Mouse (Mus musculus): Measurements from ENCODE around the gene Trnt1. TPM values are rescaled to one million over a fixed set of nuclear protein-coding genes. Genes with fewer than 3 reads are reported as not detected.

Trnt1 gene
- polyA plus RNA-seq, 2 experiments, result 14.0 to 33.4 TPM

DNA sequence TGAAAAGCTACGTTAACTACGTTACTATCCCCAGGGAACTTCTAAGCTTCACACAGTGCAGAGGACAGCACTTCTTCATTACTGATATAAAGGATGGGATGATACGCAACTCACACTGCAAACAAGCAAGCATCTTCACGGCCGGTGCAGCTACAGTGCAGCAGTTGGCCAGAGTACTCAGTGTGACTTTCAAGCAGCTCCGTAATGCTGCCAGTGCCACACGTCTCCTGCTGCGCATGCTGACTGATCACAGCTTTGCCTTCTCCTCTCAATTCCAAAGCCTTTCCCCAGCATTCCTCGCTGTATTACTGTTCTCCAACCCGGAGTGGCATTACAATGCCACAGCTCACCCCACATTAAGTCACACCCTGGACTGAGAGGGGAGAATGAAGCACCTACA is 24.7 kb downstream of the Trnt1 start:
- no peak overlapping the region for H3K27ac ChIP-seq
- no peaks in the 10 kb centered on the region for H3K27me3 ChIP-seq (ENCODE audit: control insufficient read depth, insufficient read depth, low read length)
- no peak overlapping the region for H3K4me2 ChIP-seq (ENCODE audit: low read depth)
- 84% methylated on average over 10 of the region's 10 CpGs for WGBS (ENCODE audit: insufficient replicate concordance)
- ATAC-seq (ENCODE audit: insufficient read depth) (0 out of 2 replicates have a peak, but pooled peaks have one; percentile 6), DNase-seq (ENCODE audit: low read depth in 3 of 3, low spot score in 3 of 3) (no peak)
- TF ChIP-seq CTCF (IDR thresholded peaks at IDR 0.05; ENCODE audit: low read depth) (no peak), EP300 (IDR thresholded peaks at IDR 0.05; ENCODE audit: low read depth) (no peak)
- no peak overlapping the region for H3K9ac ChIP-seq (replicated peaks)
- peaks cover 3% of the 10 kb centered on the region; the same call in 1 of the 2 replicates for H3K36me3 ChIP-seq (replicated peaks; ENCODE audit: control insufficient read depth, insufficient read depth, low read depth)
- H3K4me3 ChIP-seq (ENCODE audit: insufficient read depth in 1 of 2, low read depth in 2 of 2, low read length in 2 of 2), result no peak overlapping the region
- no peaks in the 10 kb centered on the region for H3K9me3 ChIP-seq (ENCODE audit: control insufficient read depth, low read length)
- H3K4me1 ChIP-seq (replicated peaks; ENCODE audit: control insufficient read depth in 2 of 2, insufficient read depth in 2 of 2, low read length in 1 of 2), result peaks cover 1 to 3% of the 10 kb centered on the region in 2 experiments; a peak in 2 of 4 replicates

DNA sequence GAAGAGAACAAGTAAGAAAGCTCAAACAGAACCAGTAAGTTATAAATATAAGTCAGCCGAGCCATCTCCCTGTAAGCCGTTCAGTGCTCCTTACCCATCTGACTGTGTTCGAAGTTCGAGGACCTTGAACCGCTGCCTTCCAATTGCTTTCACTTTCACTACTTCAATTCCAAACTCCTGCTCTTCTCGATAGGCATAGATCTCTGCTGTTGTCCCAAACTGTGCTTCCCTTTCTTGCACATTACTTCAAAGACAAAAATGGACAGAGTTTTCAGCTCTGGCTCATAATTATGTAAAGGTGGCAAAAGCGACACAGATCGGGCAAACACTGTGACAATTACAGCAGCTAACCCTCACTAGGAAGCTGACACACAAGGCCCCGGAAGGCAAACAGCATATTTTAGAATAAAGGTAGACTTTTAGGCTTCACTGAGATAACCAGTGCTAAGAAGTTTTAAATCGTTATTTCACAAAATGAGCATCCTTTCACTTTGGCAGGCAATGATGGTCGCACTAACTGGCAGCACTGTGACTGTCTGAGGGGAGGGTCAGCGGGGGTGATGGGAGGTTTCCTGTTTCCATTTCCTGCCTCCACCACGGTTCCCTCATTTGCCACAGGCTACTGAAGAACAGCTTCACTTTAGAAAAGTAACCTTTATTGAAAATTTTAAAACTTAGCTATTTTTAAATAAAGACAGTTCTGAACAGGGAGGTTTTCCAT is 25.3 kb downstream of the Trnt1 start:
- Histone ChIP-seq H3K27me3 (ENCODE audit: control insufficient read depth, insufficient read depth, low read length) (no peaks in the 10 kb centered on the region), H3K36me3 (replicated peaks; ENCODE audit: control insufficient read depth, insufficient read depth, low read depth) (peaks cover 3% of the 10 kb centered on the region; the same call in 1 of the 2 replicates), H3K4me1 (replicated peaks; ENCODE audit: control insufficient read depth in 2 of 2, insufficient read depth in 2 of 2, low read length in 1 of 2) (peaks cover 5 to 9% of the 10 kb centered on the region in 2 experiments; a peak in 3 of 4 replicates), H3K27ac (no peak overlapping the region), H3K4me3 (ENCODE audit: insufficient read depth in 1 of 2, low read depth in 2 of 2, low read length in 2 of 2) (no peak overlapping the region), H3K9me3 (ENCODE audit: control insufficient read depth, low read length) (no peaks in the 10 kb centered on the region), H3K9ac (replicated peaks) (no peak overlapping the region), H3K4me2 (ENCODE audit: low read depth) (no peak overlapping the region)
- TF ChIP-seq CTCF (IDR thresholded peaks at IDR 0.05; ENCODE audit: low read depth) (no peak), EP300 (IDR thresholded peaks at IDR 0.05; ENCODE audit: low read depth) (no peak)
- 61% methylated on average over 13 of the region's 13 CpGs for WGBS (ENCODE audit: insufficient replicate concordance)
- DNase-seq (ENCODE audit: low read depth in 3 of 3, low spot score in 3 of 3), result no peak
- no peak for ATAC-seq (ENCODE audit: insufficient read depth)

DNA sequence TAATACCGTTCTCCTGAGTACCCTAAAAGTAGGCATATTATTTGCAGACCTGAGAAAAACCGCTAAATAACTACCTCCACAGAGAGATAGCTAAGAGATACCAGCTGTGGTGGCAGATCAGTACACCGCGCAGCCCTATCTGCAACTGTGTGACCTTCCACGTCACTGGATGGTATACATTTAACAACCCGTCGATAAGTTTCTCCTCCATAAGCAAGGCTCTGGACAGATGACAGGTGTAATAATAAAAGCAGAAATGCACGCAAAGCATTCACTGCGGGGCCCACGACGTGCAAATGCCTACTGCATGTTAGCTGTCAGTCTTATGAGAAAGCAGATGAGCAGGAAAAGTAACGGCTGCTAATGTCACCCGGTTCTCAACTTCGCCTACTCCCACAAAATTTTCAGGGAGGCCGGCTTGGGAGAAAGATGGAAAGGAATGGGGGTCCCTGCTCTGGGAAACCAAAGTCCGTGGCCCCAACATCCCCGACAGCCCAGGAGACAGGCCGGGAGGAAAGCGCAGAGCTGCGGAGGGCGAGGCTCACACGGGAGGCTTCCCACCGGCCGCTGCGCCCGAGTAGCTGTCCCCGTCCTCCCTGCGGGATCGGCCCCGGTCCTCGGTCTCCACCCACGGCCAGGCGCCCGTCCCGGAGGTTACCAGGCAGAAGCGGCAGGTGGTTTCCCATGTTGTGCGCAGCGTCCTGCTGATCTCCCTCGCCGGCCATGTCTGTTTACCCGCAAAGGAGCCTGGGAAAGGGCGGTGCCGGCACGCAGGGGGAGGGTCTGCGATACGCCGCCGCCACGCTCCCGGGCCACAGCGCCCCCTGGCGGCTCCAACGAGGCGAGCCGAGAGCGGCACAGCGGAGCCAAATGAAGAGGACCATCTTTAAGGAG is 30.7 kb downstream of the Trnt1 start, which contains the start of gene Crbn:
Gene Crbn (minus strand): TSS at position 745 of the 894 bp plus-strand sequence.
- Histone ChIP-seq H3K36me3 (replicated peaks; ENCODE audit: control insufficient read depth, insufficient read depth, low read depth) (no peaks in the 10 kb centered on the region), H3K4me1 (replicated peaks; ENCODE audit: control insufficient read depth in 2 of 2, insufficient read depth in 2 of 2, low read length in 1 of 2) (peaks cover 5 to 11% of the 10 kb centered on the region in 2 experiments; a peak in 3 of 4 replicates), H3K9ac (replicated peaks) (peak within 1 kb of the TSS; percentile 75), H3K27ac (no peak within 1 kb of the TSS), H3K4me3 (ENCODE audit: insufficient read depth in 1 of 2, low read depth in 2 of 2, low read length in 2 of 2) (peak within 1 kb of the TSS; percentile 76 to 96), H3K27me3 (ENCODE audit: control insufficient read depth, insufficient read depth, low read length) (no peaks in the 10 kb centered on the region), H3K9me3 (ENCODE audit: control insufficient read depth, low read length) (no peaks in the 10 kb centered on the region), H3K4me2 (ENCODE audit: low read depth) (peak within 1 kb of the TSS; percentile 76)
- ATAC-seq (ENCODE audit: insufficient read depth) (peak; percentile 94), DNase-seq (ENCODE audit: low read depth in 3 of 3, low spot score in 3 of 3) (peak; percentile 73 to 79 (median 75))
- under 1% methylated on average over 55 of the region's 57 CpGs for WGBS (ENCODE audit: insufficient replicate concordance)
- TF ChIP-seq CTCF (IDR thresholded peaks at IDR 0.05; ENCODE audit: low read depth), result peak; percentile 94
- no peak for TF ChIP-seq EP300 (IDR thresholded peaks at IDR 0.05; ENCODE audit: low read depth)

DNA sequence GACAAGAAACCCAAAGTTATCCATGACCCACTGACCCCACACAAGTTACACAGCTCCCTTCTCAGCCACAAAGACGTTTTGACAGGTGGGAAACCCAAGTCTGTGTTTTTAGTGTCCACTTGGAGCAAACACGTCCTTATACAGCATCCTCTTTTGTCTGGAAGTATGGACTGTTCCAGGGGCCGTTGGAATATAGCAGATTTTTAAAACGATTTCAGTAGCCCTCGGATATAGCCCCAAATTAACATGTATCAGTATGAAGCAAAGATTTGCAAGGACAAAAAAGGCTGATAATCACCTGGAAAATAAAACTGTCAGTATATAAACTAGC is 31.3 kb downstream of the Trnt1 start:
- Histone ChIP-seq H3K4me3 (ENCODE audit: insufficient read depth in 1 of 2, low read depth in 2 of 2, low read length in 2 of 2) (peak overlapping the region; percentile 48 to 76), H3K9me3 (ENCODE audit: control insufficient read depth, low read length) (no peaks in the 10 kb centered on the region), H3K4me1 (replicated peaks; ENCODE audit: control insufficient read depth in 2 of 2, insufficient read depth in 2 of 2, low read length in 1 of 2) (peaks cover 5 to 11% of the 10 kb centered on the region in 2 experiments; a peak in 3 of 4 replicates), H3K36me3 (replicated peaks; ENCODE audit: control insufficient read depth, insufficient read depth, low read depth) (no peaks in the 10 kb centered on the region), H3K4me2 (ENCODE audit: low read depth) (no peak overlapping the region), H3K9ac (replicated peaks) (no peak overlapping the region), H3K27me3 (ENCODE audit: control insufficient read depth, insufficient read depth, low read length) (no peaks in the 10 kb centered on the region), H3K27ac (no peak overlapping the region)
- WGBS (ENCODE audit: insufficient replicate concordance), result 44% methylated on average over 5 of the region's 5 CpGs
- DNase-seq (ENCODE audit: low read depth in 3 of 3, low spot score in 3 of 3), result no peak
- ATAC-seq (ENCODE audit: insufficient read depth), result no peak; the same call in 1 of the 2 replicates
- TF ChIP-seq EP300 (IDR thresholded peaks at IDR 0.05; ENCODE audit: low read depth), result no peak
- no peak for TF ChIP-seq CTCF (IDR thresholded peaks at IDR 0.05; ENCODE audit: low read depth)

DNA sequence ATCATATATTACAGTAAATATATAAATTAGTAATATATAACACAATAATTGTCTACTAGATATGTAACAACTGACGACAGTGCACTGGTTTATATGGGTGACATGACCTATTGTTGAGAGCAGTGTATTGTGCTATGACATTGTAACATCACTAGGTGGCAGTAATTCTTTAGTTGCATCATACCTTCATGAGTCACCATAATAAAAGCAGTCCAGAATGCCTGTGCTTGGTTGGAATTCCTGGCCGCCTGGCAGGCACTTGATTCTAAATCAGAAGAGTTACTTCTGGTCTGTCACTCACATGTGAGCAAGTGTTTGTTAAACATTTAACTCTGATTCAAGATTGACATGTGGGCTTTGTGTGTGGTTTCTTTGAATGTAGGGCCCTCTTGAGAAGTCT is 36.0 kb downstream of the Trnt1 start:
- H3K27me3 ChIP-seq (ENCODE audit: control insufficient read depth, insufficient read depth, low read length), result no peaks in the 10 kb centered on the region
- H3K4me1 ChIP-seq (replicated peaks; ENCODE audit: control insufficient read depth in 2 of 2, insufficient read depth in 2 of 2, low read length in 1 of 2), result 0 out of 4 replicates have a peak, but pooled peaks cover 0 to 1% of the 10 kb centered on the region in 2 experiments
- no peak overlapping the region for H3K4me2 ChIP-seq (ENCODE audit: low read depth)
- H3K9ac ChIP-seq (replicated peaks), result no peak overlapping the region
- no peak overlapping the region for H3K27ac ChIP-seq
- TF ChIP-seq EP300 (IDR thresholded peaks at IDR 0.05; ENCODE audit: low read depth), result no peak
- TF ChIP-seq CTCF (IDR thresholded peaks at IDR 0.05; ENCODE audit: low read depth), result peak; percentile 25; the same call in 1 of the 2 replicates
- DNase-seq (ENCODE audit: low read depth in 3 of 3, low spot score in 3 of 3) (no peak), ATAC-seq (ENCODE audit: insufficient read depth) (no peak)
- H3K36me3 ChIP-seq (replicated peaks; ENCODE audit: control insufficient read depth, insufficient read depth, low read depth), result no peaks in the 10 kb centered on the region
- no peaks in the 10 kb centered on the region for H3K9me3 ChIP-seq (ENCODE audit: control insufficient read depth, low read length)
- H3K4me3 ChIP-seq (ENCODE audit: insufficient read depth in 1 of 2, low read depth in 2 of 2, low read length in 2 of 2), result no peak overlapping the region
- 36% methylated on average over 2 of the region's 2 CpGs for whole genome bisulfite sequencing (ENCODE audit: insufficient replicate concordance)

All from liver, embryonic 14.5 days (tissue).